Mouse (Mus musculus) limb, embryonic 12.5 days (tissue): ENCODE data around the gene Elk3. TPM values are rescaled to one million over a fixed set of nuclear protein-coding genes. Genes with fewer than 3 reads are reported as not detected.

Experiments used
- ATAC-seq: fragments of 200-750 bp; cut with Nextera tagmentation; 2 replicates; pipeline ENCODE4 v1.8.0; 2017; ENCODE audit warnings: low read depth, moderate TSS enrichment; ENCODE audit not compliant: insufficient number of reproducible peaks, insufficient read depth, low FRiP score, low TSS enrichment
- H3K27ac ChIP-seq: fragments of 300-500 bp; sonication (generic); 2 replicates; pipeline ENCODE4 v1.5.1; 2016; ENCODE audit warnings: mild to moderate bottlenecking, moderate library complexity
- H3K27me3 ChIP-seq: fragments of 300-500 bp; sonication (generic); 2 replicates; pipeline ENCODE4 v1.6.1; 2016; ENCODE audit warnings: mild to moderate bottlenecking, moderate library complexity
- H3K36me3 ChIP-seq: fragments of 300-500 bp; sonication (generic); 2 replicates; pipeline ENCODE4 v1.6.1; 2016; ENCODE audit warnings: mild to moderate bottlenecking, moderate library complexity
- H3K4me1 ChIP-seq: fragments of 300-500 bp; sonication (generic); replicated peaks from 2 replicates; pipeline ENCODE4 v1.6.1; 2016
- H3K4me2 ChIP-seq: fragments of 300-500 bp; sonication (generic); 2 replicates; pipeline ENCODE4 v1.6.1; 2016; ENCODE audit warnings: mild to moderate bottlenecking, moderate library complexity
- H3K4me3 ChIP-seq: fragments of 300-500 bp; sonication (generic); replicated peaks from 2 replicates; pipeline ENCODE4 v1.5.1; 2016; ENCODE audit warnings: mild to moderate bottlenecking
- H3K9ac ChIP-seq: fragments of 300-500 bp; sonication (generic); replicated peaks from 2 replicates; pipeline ENCODE4 v1.6.1; 2016; ENCODE audit warnings: mild to moderate bottlenecking, moderate library complexity
- H3K9me3 ChIP-seq: fragments of 300-500 bp; sonication (generic); 2 replicates; pipeline ENCODE4 v1.6.1; 2016; ENCODE audit warnings: mild to moderate bottlenecking, moderate library complexity
- WGBS: fragments of 180-500 bp; shearing (Covaris S2); methylation state at CpG from one replicate; pipeline ENCODE4 v1.1.7; 2016; 5-methylcytosine and 5-hydroxymethylcytosine counted together
- polyA plus RNA-seq: library from polyadenylated mRNA; unstranded; fragments of >200 nt; fragmentation: Nextera tagmentation; extraction: Ambion mirVana; gene quantifications from 2 replicates; pipeline ENCODE4 v1.2.1, GENCODE M21; 2016

Elk3 gene
- polyA plus RNA-seq, 1 experiment from 2014 or later = 47.2 TPM

- H3K36me3 ChIP-seq = peaks cover 60% of the 10 kb centered on the region
- H3K4me2 ChIP-seq = no peak overlapping the region
- H3K27ac ChIP-seq = no peak overlapping the region
- H3K4me1 ChIP-seq = peaks cover 3% of the 10 kb centered on the region; the same call in 1 of the 2 replicates
- no peak overlapping the region for H3K9ac ChIP-seq
- 79% methylated on average over 9 of the region's 9 CpGs for WGBS
- H3K9me3 ChIP-seq = no peaks in the 10 kb centered on the region
- no peak for ATAC-seq
- no peak overlapping the region for H3K4me3 ChIP-seq
- no peaks in the 10 kb centered on the region for H3K27me3 ChIP-seq
These were observed 71.6 kb downstream of the Elk3 start for GRCm38 (mm10) chr10:93239201-93239806.

- Histone ChIP-seq H3K4me1 (no peaks in the 10 kb centered on the region), H3K4me2 (no peak overlapping the region), H3K36me3 (peaks cover 73% of the 10 kb centered on the region), H3K9ac (no peak overlapping the region), H3K4me3 (no peak overlapping the region), H3K9me3 (no peaks in the 10 kb centered on the region), H3K27ac (no peak overlapping the region), H3K27me3 (no peaks in the 10 kb centered on the region)
- no peak for ATAC-seq
- 93% methylated on average over 9 of the region's 9 CpGs for WGBS
These were observed 76.2 kb downstream of the Elk3 start for GRCm38 (mm10) chr10:93234692-93235091.

GRCm38 (mm10) chr10:93233665-93234194 lies 77.2 kb downstream of the Elk3 start:
- H3K27ac ChIP-seq = no peak overlapping the region
- no peaks in the 10 kb centered on the region for H3K27me3 ChIP-seq
- no peak overlapping the region for H3K4me3 ChIP-seq
- no peaks in the 10 kb centered on the region for H3K4me1 ChIP-seq
- H3K9ac ChIP-seq = no peak overlapping the region
- 84% methylated on average over 6 of the region's 6 CpGs for WGBS
- H3K9me3 ChIP-seq = no peaks in the 10 kb centered on the region
- H3K4me2 ChIP-seq = no peak overlapping the region
- H3K36me3 ChIP-seq = peaks cover 66% of the 10 kb centered on the region
- ATAC-seq = no peak

GRCm38 (mm10) chr10:93231893-93232292 lies 79.0 kb downstream of the Elk3 start:
- Histone ChIP-seq H3K4me1 (no peaks in the 10 kb centered on the region; the same call in 1 of the 2 replicates), H3K4me2 (no peak overlapping the region), H3K9me3 (no peaks in the 10 kb centered on the region), H3K36me3 (peaks cover 53% of the 10 kb centered on the region), H3K27ac (no peak overlapping the region), H3K27me3 (no peaks in the 10 kb centered on the region), H3K4me3 (no peak overlapping the region), H3K9ac (no peak overlapping the region)
- ATAC-seq = no peak
- 95% methylated on average over 5 of the region's 5 CpGs for WGBS

- H3K27me3 ChIP-seq = no peaks in the 10 kb centered on the region
- no peaks in the 10 kb centered on the region; the same call in 1 of the 2 replicates for H3K4me1 ChIP-seq
- H3K27ac ChIP-seq = no peak overlapping the region
- H3K4me3 ChIP-seq = no peak overlapping the region
- peaks cover 56% of the 10 kb centered on the region for H3K36me3 ChIP-seq
- WGBS = 91% methylated on average over 4 of the region's 4 CpGs
- no peak for ATAC-seq
- no peaks in the 10 kb centered on the region for H3K9me3 ChIP-seq
- no peak overlapping the region for H3K9ac ChIP-seq
- no peak overlapping the region for H3K4me2 ChIP-seq
These were observed 79.4 kb downstream of the Elk3 start for GRCm38 (mm10) chr10:93231490-93231889.

- no peak overlapping the region for H3K4me3 ChIP-seq
- no peaks in the 10 kb centered on the region for H3K27me3 ChIP-seq
- no peaks in the 10 kb centered on the region for H3K9me3 ChIP-seq
- WGBS = 72% methylated on average over 11 of the region's 11 CpGs
- H3K4me2 ChIP-seq = no peak overlapping the region
- H3K27ac ChIP-seq = no peak overlapping the region
- H3K36me3 ChIP-seq = peaks cover 38% of the 10 kb centered on the region
- no peak for ATAC-seq
- peaks cover 6% of the 10 kb centered on the region for H3K4me1 ChIP-seq
- H3K9ac ChIP-seq = no peak overlapping the region
These were observed 82.4 kb downstream of the Elk3 start for GRCm38 (mm10) chr10:93228401-93229007.

GRCm38 (mm10) chr10:93227921-93228320 lies 83.0 kb downstream of the Elk3 start:
- no peaks in the 10 kb centered on the region for H3K9me3 ChIP-seq
- no peak overlapping the region for H3K27ac ChIP-seq
- H3K27me3 ChIP-seq = no peaks in the 10 kb centered on the region
- no peak overlapping the region for H3K4me3 ChIP-seq
- H3K9ac ChIP-seq = no peak overlapping the region
- ATAC-seq = no peak
- peaks cover 32% of the 10 kb centered on the region for H3K36me3 ChIP-seq
- H3K4me1 ChIP-seq = peaks cover 6% of the 10 kb centered on the region
- H3K4me2 ChIP-seq = no peak overlapping the region
- 78% methylated on average over 8 of the region's 8 CpGs for WGBS

GRCm38 (mm10) chr10:93225751-93226150 lies 85.2 kb downstream of the Elk3 start:
- no peak for ATAC-seq
- Histone ChIP-seq H3K27ac (no peak overlapping the region; the same call in 1 of the 2 replicates), H3K36me3 (peaks cover 21% of the 10 kb centered on the region; the same call in 1 of the 2 replicates), H3K4me3 (no peak overlapping the region), H3K27me3 (no peaks in the 10 kb centered on the region), H3K9me3 (no peaks in the 10 kb centered on the region), H3K4me1 (peaks cover 6% of the 10 kb centered on the region), H3K4me2 (no peak overlapping the region), H3K9ac (no peak overlapping the region)
- WGBS = 68% methylated on average over 6 of the region's 6 CpGs

- Histone ChIP-seq H3K4me3 (no peak overlapping the region), H3K9me3 (no peaks in the 10 kb centered on the region), H3K27ac (no peak overlapping the region), H3K9ac (no peak overlapping the region), H3K36me3 (peaks cover 63% of the 10 kb centered on the region), H3K4me2 (no peak overlapping the region), H3K27me3 (no peaks in the 10 kb centered on the region), H3K4me1 (no peaks in the 10 kb centered on the region)
- no peak for ATAC-seq
- WGBS = 87% methylated on average over 8 of the region's 8 CpGs
These were observed 95.7 kb downstream of the Elk3 start for GRCm38 (mm10) chr10:93215051-93215763.

GRCm38 (mm10) chr10:93214251-93214650 lies 96.7 kb downstream of the Elk3 start:
- Histone ChIP-seq H3K27me3 (no peaks in the 10 kb centered on the region), H3K9me3 (no peaks in the 10 kb centered on the region), H3K4me2 (no peak overlapping the region), H3K9ac (no peak overlapping the region), H3K36me3 (peaks cover 63% of the 10 kb centered on the region), H3K27ac (no peak overlapping the region), H3K4me3 (no peak overlapping the region), H3K4me1 (no peaks in the 10 kb centered on the region)
- 67% methylated on average over 4 of the region's 4 CpGs for WGBS
- no peak for ATAC-seq

GRCm38 (mm10) chr10:93213339-93213738 lies 97.6 kb downstream of the Elk3 start:
- ATAC-seq = no peak
- no peak overlapping the region for H3K4me3 ChIP-seq
- no peak overlapping the region for H3K4me2 ChIP-seq
- WGBS = 83% methylated on average over 7 of the region's 7 CpGs
- H3K9me3 ChIP-seq = no peaks in the 10 kb centered on the region
- no peaks in the 10 kb centered on the region for H3K27me3 ChIP-seq
- H3K9ac ChIP-seq = no peak overlapping the region
- H3K36me3 ChIP-seq = peaks cover 56% of the 10 kb centered on the region
- no peaks in the 10 kb centered on the region for H3K4me1 ChIP-seq
- H3K27ac ChIP-seq = no peak overlapping the region
